Mouse (Mus musculus) gastrocnemius, postnatal 14 days (tissue): ENCODE data around the gene Arhgap25. TPM values are rescaled to one million over a fixed set of nuclear protein-coding genes. Genes with fewer than 3 reads are reported as not detected.
"Not testable (repeated sequence)": the region's sequence is repeated elsewhere in the genome, so short reads cannot be mapped to it uniquely, and the experiment has no call there.

Experiments
- DNase-seq: peaks from one replicate; pipeline ENCODE4 v3.0.0; 2021; ENCODE audit warnings: mixed read lengths
- intact Hi-C: fragments of 180-260 bp; cut with DNase I; formaldehyde crosslinking; loops from one replicate; pipeline ENCODE4 v1.15.1; 2025; ENCODE audit warnings: low total_unique reads
- total RNA-seq, 2 experiments: library from RNA; stranded (reverse); gene quantifications; 2 replicates each; pipeline ENCODE4 v1.2.3; 2021

Gene Arhgap25
- total RNA-seq, 2 experiments from 2014 or later = 2.1 to 2.9 TPM

DNA sequence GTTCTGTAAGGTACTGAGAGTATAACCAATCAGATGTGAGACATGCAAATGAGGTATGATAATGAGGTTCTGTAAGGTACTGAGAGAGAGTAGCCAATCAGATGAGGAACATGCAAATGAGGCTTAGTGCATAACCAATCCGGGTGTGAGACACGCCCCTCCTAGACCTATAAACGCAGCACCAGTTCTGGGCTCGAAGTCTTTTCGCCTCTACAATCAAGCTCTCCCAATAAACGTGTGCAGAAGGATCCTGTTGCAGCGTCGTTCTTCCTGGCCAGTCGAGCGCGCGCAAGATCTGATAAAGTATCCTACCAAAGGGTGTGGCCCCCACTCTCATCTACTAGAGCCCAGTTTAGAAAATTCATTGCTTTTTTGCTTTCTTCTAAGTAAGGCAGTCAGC, 63.0 kb downstream of the Arhgap25 start:
- DNase-seq, intact Hi-C loops: not testable (repeated sequence)

DNA sequence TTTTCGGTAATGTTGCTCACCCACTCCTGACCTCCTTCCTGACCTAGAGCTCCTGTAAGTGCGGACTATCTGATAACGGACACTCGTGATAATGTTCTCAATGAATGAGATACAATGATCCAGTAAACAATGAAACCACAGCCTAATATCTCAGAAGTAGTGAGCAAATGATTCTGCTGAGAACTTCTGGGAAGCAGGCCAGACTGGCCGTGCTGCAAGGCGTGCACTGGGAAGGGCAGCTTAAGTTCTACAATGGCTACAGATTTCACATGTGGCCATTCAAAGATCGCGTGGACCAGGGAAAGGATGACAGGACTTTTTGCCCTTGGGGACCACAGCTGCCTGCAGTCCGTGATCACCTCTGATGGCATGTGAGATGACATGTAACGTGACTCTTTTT, 64.7 kb downstream of the Arhgap25 start:
- peak; percentile 55 for DNase-seq
- intact Hi-C loops = loop anchor here (10.0 kb wide), 1 partner anchor 206 kb away; the partner anchor contains the start of gene Aplf

DNA sequence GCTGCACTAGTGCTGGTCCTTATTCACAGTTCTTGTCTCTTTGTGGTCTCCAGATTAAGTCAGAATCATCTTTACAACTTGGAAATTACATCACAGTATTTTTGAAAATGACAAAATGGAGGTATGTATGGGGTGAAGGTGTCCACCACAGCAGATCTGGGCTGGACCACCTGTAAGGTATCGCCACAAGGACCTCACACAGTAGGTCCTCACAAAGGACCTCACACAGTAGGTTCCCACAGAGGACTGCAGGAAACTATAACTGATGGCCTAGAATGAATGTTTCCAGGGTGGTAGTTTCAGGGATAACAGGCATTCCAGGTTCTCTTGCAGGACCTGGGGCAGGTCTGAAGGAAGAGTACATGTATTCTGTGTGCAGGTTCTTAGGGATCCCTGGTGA, 65.7 kb downstream of the Arhgap25 start:
- no peak for DNase-seq
- intact Hi-C loops = loop anchor here (10.0 kb wide), 1 partner anchor 207 kb away; the partner anchor contains the start of gene Aplf

DNA sequence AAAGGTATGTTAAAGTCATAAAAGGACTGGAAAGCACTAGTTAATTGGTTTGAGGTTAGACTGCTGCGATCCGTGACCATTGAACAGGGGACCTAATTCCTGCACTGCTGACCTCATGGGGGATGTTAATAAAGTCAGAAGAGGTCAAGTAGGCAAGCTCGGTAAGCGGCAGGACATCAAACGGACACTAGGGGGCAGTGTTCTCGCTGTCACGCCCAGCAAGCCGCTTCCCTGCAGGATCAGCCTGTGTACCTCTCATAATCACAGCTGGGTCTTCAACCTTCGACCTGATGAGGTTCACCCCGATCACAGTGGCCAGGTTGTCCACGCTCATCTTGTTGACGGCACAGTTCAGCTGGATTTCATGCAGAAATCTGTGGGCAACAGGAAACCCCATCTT, 66.8 kb downstream of the Arhgap25 start:
- intact Hi-C loops = loop anchor here (10.0 kb wide), 1 partner anchor 209 kb away; the partner anchor contains the start of gene Aplf
- DNase-seq = peak; percentile 68

DNA sequence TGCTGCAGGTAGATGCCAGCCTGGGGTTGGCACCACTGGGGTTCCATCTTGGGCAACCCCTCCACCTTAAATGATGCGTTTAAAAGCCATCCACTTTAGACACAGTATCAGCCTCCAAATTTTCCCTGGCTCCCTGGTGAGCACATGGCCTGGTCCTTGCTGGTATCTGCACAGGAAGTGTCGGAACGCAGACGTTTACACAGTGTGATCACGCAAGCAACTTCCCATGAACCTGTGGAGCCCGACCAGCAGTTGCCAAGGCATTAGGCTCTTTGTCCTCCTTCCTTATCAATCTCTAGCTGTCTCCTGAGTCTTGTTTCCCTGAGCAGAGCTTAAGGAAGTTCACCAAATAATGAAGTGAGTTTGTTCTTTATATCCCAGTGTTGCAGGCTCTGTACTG, 77.6 kb downstream of the Arhgap25 start:
- no peak for DNase-seq
- intact Hi-C loops = no loop called here

DNA sequence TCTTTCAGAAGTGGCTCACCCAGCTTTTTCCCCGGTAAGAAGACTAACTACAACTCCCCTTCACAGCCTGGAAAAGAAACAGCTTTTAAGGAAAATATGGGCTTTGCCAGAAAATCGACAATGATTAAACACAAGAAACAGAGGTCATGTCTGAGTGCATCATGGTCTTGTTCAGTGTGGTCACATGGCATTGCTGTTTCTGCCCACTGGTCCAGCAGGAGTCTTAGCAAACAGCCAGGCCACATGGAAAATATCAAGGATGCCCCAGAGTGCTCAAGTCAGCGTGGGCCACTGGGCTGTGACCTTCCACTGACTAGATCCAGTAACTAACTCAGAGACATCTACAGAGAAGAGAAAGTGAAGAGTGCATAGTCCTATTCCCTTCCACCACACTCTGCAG, 81.3 kb downstream of the Arhgap25 start:
- intact Hi-C loops = loop anchor here (5.0 kb wide), 1 partner anchor 54 kb away; no protein-coding TSS in a partner anchor
- DNase-seq = no peak

DNA sequence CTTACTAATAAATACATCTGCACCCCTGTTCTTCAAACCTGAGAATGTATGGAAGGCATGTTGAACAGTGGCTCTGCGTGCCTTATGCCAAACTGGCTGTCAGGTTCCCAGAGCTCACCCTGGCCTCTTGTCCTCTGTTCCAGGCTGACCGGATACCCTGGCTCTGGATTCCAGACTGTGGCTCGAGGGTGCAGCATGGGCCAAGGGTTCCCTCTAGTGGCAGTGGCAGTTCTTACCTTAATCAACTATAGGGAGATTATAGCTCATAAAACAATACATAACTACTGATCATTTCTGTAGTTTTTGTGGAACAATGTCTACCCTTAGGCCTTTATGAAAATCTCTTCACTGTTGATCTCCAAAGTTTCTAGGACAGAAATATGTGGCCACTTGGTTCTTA, 82.0 kb downstream of the Arhgap25 start:
- intact Hi-C loops = loop anchor here (5.0 kb wide), 1 partner anchor 54 kb away; no protein-coding TSS in a partner anchor
- DNase-seq = peak; percentile 40

DNA sequence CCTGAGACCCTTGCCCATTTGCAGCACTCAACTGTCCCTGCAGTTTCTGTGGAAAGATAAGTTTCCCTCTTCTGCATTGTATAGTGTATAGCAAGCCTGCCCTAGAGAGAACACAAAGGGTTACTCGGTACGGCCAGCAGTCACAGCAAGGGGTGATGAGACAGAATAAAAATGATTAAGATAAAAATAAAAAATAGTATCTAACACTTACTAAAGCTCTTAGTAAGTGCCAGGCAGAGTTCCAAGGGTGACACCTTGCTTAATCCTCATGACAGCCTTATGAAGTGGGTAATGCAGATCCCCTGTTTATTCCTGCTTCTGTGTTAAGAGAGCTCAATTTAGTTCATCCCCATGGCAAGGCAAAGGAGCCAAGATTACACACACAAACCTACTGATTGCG, 83.5 kb downstream of the Arhgap25 start:
- intact Hi-C loops = no loop called here
- DNase-seq = no peak

DNA sequence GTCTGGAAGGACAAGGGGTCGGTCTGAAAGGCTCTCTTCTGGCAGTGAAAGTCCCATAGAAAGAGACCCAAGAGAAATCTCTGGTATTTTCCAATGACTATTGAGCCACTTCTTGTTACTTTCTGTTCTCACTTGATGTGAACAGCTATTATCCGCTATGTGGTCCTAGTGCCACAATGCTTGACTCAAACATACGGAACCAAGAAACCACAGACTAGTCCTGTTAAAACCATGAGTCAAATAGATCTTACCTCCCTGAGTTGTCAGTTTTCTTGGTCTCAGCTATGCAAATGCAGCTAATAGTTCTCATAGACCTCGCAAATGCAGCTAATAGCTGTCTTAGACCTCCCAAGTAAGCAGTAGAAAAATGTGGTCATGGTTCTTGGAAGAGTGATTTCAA, 85.8 kb downstream of the Arhgap25 start:
- DNase-seq = no peak
- intact Hi-C loops = no loop called here

DNA sequence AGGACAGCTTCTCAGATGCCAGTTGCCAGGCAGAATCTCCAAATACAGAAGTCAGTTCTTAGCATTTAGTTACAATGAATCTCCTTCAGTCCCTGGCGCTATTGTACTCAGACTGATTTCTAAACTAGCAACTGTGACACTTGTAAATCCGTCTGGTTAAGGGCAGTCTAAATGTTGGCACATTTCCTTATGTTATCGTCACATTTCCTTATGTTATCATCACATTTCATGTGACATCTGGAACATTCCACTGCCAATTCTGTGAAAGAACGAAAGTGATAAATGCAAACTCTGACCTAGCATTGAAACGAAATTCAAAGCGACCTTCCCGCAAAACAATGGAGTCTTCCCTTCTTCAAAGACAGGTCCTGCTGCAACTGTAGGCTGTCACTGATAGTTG, 87.8 kb downstream of the Arhgap25 start:
- intact Hi-C loops = no loop called here
- DNase-seq = no peak

DNA sequence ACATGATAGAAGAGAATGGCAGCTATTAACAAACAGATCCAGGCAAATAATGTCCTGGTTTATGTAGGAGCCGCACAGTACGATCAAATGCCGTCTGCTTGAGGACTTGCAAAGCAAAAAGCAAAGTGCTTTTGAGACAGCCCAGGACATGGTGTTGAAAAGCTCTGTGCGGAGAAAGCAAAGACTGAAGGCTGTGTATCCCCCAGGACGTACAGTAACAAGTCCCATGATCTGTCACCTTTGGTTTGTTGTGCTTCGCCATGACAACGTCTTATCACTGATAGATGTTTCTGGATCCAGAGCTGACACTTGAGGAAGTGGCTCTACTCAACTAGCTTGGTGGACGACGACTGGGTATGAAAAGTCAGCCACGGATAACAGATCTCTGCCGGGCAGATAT, 89.8 kb downstream of the Arhgap25 start:
- intact Hi-C loops = no loop called here
- no peak for DNase-seq

DNA sequence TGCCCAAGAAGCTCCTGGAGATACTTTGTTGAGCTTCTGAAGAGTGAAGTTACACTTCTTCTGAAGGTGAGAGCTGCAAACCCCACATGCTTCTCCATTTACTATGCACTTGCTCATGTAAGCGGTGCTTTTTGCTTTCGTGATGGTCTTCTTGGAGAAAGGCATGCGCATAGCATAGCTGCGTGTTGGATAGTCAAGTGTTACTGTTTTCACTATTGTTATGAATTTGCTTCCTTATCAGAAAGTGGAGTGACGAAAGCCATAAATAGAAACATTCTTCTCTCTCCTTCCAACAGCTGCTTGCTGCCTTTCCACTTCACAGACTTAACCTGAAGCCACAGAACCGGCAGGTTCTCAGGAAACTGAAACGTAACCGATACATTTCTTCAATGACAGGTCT, 96.3 kb downstream of the Arhgap25 start:
- intact Hi-C loops = no loop called here
- DNase-seq = no peak

DNA sequence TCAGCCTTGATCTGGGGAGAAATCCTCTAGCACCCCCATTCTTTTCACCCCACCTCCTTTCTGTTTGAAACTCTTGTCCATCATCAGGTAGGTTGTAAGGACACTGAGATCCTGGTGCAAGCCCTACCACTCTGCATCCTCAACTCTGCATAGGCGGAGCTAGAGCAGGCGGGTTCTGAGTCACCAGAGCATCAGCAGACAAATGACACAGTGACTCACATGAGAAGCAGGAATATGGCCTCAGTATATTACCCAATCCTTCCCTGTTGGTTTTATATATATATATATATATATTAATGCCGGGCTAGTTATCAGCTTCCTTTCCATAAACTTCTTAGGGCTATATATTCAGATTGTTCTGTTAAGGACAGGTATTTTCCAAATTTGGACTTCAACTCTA, 97.3 kb downstream of the Arhgap25 start:
- no peak for DNase-seq
- intact Hi-C loops = no loop called here

DNA sequence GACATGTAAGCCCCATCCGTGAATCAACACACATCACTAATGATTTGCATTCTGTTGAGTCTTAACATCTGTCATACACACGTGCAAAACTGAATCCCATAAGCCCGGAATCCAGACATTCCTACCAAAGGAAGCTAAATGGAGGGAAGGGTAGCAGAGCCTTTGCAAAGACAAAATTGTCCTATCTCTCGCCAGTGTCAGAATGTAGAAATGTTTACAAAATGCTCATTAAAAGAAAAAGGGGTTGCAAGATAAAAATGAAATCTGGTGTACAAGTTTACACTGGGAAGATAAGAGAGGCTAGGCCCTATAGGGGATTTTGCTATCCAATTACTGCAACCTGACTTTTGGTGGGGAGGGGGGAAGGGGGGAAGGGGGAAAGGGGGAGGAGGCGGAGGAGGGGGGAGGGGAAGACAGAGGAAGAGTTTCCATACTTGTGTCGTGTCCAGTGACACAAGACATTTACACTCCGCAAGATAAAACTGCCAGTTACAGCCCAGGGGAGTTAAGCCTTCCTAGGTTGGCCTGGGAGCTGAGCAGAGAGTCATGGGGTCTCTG, 104.5 kb downstream of the Arhgap25 start, which contains the start of gene Bmp10:
Gene Bmp10, plus strand, starts transcription at position 508 of the 558 bp plus-strand sequence.
- no peak for DNase-seq
- intact Hi-C loops = no loop called here

DNA sequence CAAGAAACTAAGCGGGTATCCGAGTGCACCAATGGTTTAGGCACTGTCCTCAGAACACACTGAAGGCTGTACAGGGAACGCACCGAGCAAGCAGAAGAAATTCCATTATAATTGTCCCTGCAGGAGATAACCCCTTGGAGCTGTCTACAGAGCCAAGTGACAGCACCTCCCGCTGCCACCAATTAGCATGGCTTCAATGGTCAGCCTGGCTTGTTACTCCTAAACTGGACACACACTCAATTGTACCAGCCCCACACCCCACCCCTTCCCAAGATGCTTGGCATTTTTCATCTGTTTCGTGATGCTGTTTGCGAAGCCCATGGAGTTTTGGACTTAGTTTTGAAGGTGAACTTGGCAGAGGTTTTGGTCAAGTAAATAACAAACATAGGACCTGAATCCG, 105.4 kb downstream of the Arhgap25 start:
- intact Hi-C loops = no loop called here
- DNase-seq = no peak

DNA sequence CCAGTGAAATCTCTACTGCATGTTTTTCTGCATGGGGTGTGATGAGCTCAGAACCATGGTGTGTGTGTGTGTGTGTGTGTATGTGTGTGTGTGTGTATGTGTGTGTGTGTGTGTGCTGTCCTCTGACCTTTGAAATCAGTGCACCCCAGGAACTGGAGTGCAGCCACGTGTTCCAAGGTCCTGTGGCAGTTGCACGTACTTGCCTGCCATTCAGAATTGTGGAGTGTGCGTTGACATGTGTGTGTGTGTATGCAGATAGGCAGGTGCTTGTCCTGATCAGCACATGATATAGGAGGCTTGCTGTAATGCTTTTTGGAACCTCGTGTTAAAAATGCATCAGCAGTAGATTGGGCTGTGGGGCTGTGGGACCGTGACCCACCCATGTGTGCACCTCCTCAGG, 106.1 kb downstream of the Arhgap25 start:
- DNase-seq = no peak

DNA sequence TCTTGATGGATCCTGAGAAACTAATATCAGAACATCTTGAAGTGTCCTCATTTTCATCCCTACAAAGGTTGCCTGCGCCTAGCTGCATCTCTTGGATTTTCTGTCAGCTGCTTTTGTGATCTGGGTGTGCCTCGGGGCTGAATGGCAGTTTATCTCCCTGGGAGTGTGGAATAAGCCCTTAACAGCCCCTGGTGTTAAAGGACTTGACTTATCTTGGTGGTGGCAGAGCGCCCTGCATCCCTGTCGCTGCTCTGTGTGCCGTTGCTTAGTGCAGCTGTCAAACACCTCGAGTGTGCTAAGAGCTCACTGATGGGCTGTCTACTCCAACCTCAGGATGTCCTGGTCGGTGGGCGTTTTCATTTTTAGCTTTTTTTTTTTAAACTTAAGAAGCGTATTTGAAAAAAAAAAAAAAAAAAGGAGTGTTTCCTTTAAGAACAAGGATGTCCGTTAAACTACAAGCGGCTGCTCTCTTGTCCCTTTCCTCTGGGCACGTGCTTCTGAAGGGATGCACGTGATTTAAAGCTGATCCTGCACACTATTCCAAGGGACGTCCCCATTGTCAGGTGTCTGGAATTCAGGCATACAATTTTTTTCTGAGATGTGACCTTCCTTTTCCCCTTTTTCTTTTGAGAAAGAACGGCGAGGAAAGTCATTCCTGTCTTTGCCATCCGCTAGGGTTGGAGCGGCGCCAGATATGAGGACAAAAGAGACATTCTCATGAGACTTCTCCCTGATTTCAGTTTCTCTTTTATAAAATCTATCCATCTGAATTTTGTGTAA, 108.8 kb downstream of the Arhgap25 start:
- intact Hi-C loops = no loop called here
- peak; percentile 16 for DNase-seq

More for the DNA sequence above, 106.1 kb downstream of the Arhgap25 start:
- intact Hi-C loops = no loop called here

DNA sequence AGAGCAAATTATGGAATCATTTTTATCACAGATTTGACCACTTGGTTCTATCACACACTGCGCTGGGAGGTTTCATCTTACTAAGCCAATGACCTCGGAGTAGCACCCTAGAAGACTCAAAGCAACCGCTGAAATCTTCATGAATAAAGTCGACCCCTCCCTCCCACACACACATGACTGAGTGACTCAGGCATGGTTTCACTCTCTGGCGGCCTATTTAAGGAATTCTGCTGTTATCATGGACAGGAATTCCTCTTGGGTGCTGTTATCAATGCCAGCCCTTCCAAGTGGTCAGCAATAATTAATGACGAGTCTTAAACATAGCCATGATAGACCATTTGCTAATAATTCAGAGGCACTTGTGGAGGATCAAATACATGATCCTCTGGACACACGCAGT, 110.8 kb downstream of the Arhgap25 start:
- no peak for DNase-seq
- intact Hi-C loops = no loop called here

DNA sequence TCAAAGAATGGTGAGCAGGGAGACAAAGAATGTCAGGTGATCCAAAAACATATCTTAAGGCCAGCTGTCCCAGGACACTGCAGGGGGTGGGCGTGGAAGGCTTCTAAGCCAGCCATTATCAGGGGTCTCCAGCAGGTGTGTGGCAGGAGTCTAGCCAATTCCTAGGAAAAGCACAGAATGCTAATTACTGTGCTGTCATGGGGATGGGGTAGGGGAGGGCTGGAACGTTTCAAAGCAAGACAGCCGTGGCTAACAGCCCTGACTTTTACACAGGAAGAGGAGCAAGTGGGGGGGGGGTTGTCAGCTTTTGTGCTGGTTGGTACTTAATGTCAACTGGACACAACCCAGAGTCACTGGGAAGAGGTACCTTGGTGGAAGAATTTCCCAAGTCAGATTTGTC, 121.0 kb downstream of the Arhgap25 start:
- intact Hi-C loops = no loop called here
- no peak for DNase-seq
